ENCODE assay signal across 12 mouse cellular contexts in genomic region chr12:105869696-105870095, GRCm38 (mm10).
DNase-seq lines count a peak whose midpoint lies in the region; ATAC-seq and TF ChIP-seq lines count a peak whose summit lies in the region.
"Had no signal": no experiment of that assay in that cellular context is flagged by ENCODE, and none has a peak within 500 bp of the region (broad histone marks: within the 10 kb centered on the region; RNA-seq: fewer than 3 reads in every experiment).

No protein-coding gene starts in this region.

- H3K4me1 ChIP-seq in kidney, embryonic 14.5 days (ENCODE audit: control insufficient read depth, insufficient read depth, low read length), result no peaks in the 10 kb centered on the region
- peaks cover 2% of the 10 kb centered on the region; the same call in 1 of the 2 replicates for H3K4me1 ChIP-seq in midbrain, embryonic 11.5 days (ENCODE audit: control insufficient read depth, insufficient read depth, low read length)
- H3K4me1 ChIP-seq in midbrain, postnatal 0 days (ENCODE audit: insufficient read depth, low read length), result no peaks in the 10 kb centered on the region
- no peaks in the 10 kb centered on the region for H3K4me1 ChIP-seq in intestine, embryonic 14.5 days (replicated peaks; ENCODE audit: control insufficient read depth, insufficient read depth, low read length)
- H3K4me1 ChIP-seq in liver, postnatal 0 days (ENCODE audit: insufficient read depth), result no peaks in the 10 kb centered on the region
- H3K4me1 ChIP-seq in forebrain, postnatal 0 days (ENCODE audit: insufficient read depth), result no peaks in the 10 kb centered on the region
- H3K4me1 ChIP-seq: liver, embryonic 15.5 days had no signal

- H3K36me3 ChIP-seq in kidney, embryonic 14.5 days (ENCODE audit: control insufficient read depth, insufficient read depth, low read length), result no peaks in the 10 kb centered on the region
- H3K36me3 ChIP-seq in midbrain, embryonic 11.5 days (ENCODE audit: control insufficient read depth, insufficient read depth, low read length), result no peaks in the 10 kb centered on the region
- H3K36me3 ChIP-seq in midbrain, postnatal 0 days (ENCODE audit: insufficient read depth, low read length), result no peaks in the 10 kb centered on the region
- no peaks in the 10 kb centered on the region for H3K36me3 ChIP-seq in intestine, embryonic 14.5 days (ENCODE audit: control insufficient read depth, insufficient read depth, low read length)
- no peaks in the 10 kb centered on the region for H3K36me3 ChIP-seq in liver, postnatal 0 days (replicated peaks; ENCODE audit: insufficient read depth, low read length)
- H3K36me3 ChIP-seq in forebrain, postnatal 0 days (ENCODE audit: insufficient read depth), result no peaks in the 10 kb centered on the region
- H3K36me3 ChIP-seq: liver, embryonic 15.5 days; midbrain, embryonic 12.5 days had no signal

- ATAC-seq in kidney, embryonic 14.5 days (ENCODE audit: low FRiP score, low TSS enrichment), result peak; percentile 33; the same call in 1 of the 2 replicates
- no peak for ATAC-seq in midbrain, embryonic 11.5 days (ENCODE audit: low FRiP score)
- no peak for ATAC-seq in midbrain, postnatal 0 days (ENCODE audit: low FRiP score)
- ATAC-seq in intestine, embryonic 14.5 days (replicated peaks; ENCODE audit: low FRiP score, low TSS enrichment, low read depth), result 0 out of 2 replicates have a peak, but pooled peaks have one; percentile 26
- ATAC-seq in liver, postnatal 0 days, result no peak
- no peak for ATAC-seq in forebrain, postnatal 0 days

- no peak overlapping the region; the same call in 1 of the 2 replicates for H3K4me3 ChIP-seq in kidney, embryonic 14.5 days (ENCODE audit: low read length)
- no peak overlapping the region for H3K4me3 ChIP-seq in midbrain, embryonic 11.5 days (ENCODE audit: low read depth, low read length)
- H3K4me3 ChIP-seq in midbrain, postnatal 0 days (ENCODE audit: low read depth, low read length), result no peak overlapping the region
- no peak overlapping the region for H3K4me3 ChIP-seq in intestine, embryonic 14.5 days (ENCODE audit: low read depth, low read length)
- no peak overlapping the region for H3K4me3 ChIP-seq in liver, postnatal 0 days (ENCODE audit: low read depth, low read length)
- no peak overlapping the region for H3K4me3 ChIP-seq in forebrain, postnatal 0 days (ENCODE audit: low read depth, low read length)
- H3K4me3 ChIP-seq: liver, embryonic 15.5 days; midbrain, embryonic 12.5 days had no signal

- H3K9ac ChIP-seq in kidney, embryonic 14.5 days (ENCODE audit: low read depth, low read length), result peak overlapping the region; percentile 12; the same call in 1 of the 2 replicates
- H3K9ac ChIP-seq in midbrain, embryonic 11.5 days (ENCODE audit: low read length), result no peak overlapping the region
- H3K9ac ChIP-seq in midbrain, postnatal 0 days (replicated peaks; ENCODE audit: low read length, poor library complexity, severe bottlenecking), result no peak overlapping the region
- no peak overlapping the region for H3K9ac ChIP-seq in intestine, embryonic 14.5 days (ENCODE audit: low read length)
- H3K9ac ChIP-seq in liver, postnatal 0 days (replicated peaks), result no peak overlapping the region
- no peak overlapping the region for H3K9ac ChIP-seq in forebrain, postnatal 0 days
- H3K9ac ChIP-seq: liver, embryonic 15.5 days; midbrain, embryonic 12.5 days had no signal

- TF ChIP-seq EP300 in liver, postnatal 0 days (IDR thresholded peaks at IDR 0.05; ENCODE audit: low read depth), result no peak

- no peaks in the 10 kb centered on the region for H3K27me3 ChIP-seq in kidney, embryonic 14.5 days (ENCODE audit: control insufficient read depth, insufficient read depth, low read length)
- H3K27me3 ChIP-seq in midbrain, embryonic 11.5 days (ENCODE audit: control insufficient read depth, insufficient read depth, low read length), result peaks cover 12% of the 10 kb centered on the region; the same call in 1 of the 2 replicates
- peaks cover 5% of the 10 kb centered on the region; the same call in 1 of the 2 replicates for H3K27me3 ChIP-seq in midbrain, postnatal 0 days (ENCODE audit: insufficient read depth, low read length)
- H3K27me3 ChIP-seq in intestine, embryonic 14.5 days (replicated peaks; ENCODE audit: control insufficient read depth, insufficient read depth, low read length), result no peaks in the 10 kb centered on the region
- no peaks in the 10 kb centered on the region for H3K27me3 ChIP-seq in liver, postnatal 0 days (ENCODE audit: insufficient read depth, low read length)
- H3K27me3 ChIP-seq in forebrain, postnatal 0 days (ENCODE audit: insufficient read depth, low read length), result no peaks in the 10 kb centered on the region
- H3K27me3 ChIP-seq: liver, embryonic 15.5 days had no signal

- 28% methylated on average over 14 of the region's 14 CpGs for WGBS in kidney, embryonic 14.5 days
- 26% methylated on average over 14 of the region's 14 CpGs for WGBS in midbrain, embryonic 11.5 days
- whole genome bisulfite sequencing in midbrain, postnatal 0 days, result 34% methylated on average over 14 of the region's 14 CpGs
- 33% methylated on average over 14 of the region's 14 CpGs for WGBS in intestine, embryonic 14.5 days
- WGBS in liver, postnatal 0 days (ENCODE audit: insufficient replicate concordance), result 27% methylated on average over 14 of the region's 14 CpGs
- 44% methylated on average over 14 of the region's 14 CpGs for WGBS in forebrain, postnatal 0 days

- DNase-seq in kidney, postnatal 14 days, result no peak
- DNase-seq in midbrain, embryonic 11.5 days (ENCODE audit: low spot score, missing footprints), result peak; percentile 83
- DNase-seq in midbrain, postnatal 0 days (ENCODE audit: low spot score), result no peak
- no peak for DNase-seq in intestine, embryonic 14.5 days (ENCODE audit: low spot score)
- no peak for DNase-seq in liver, postnatal 0 days
- no peak for DNase-seq in forebrain, postnatal 0 days
- no peak for DNase-seq in cerebellum, postnatal 4 days (ENCODE audit: low spot score in 2 of 2)
- DNase-seq: retina, postnatal 1 day; thymus, adult 2 months had no signal

- no peak for TF ChIP-seq CTCF in midbrain, postnatal 0 days (IDR thresholded peaks at IDR 0.05)
- no peak for TF ChIP-seq CTCF in liver, postnatal 0 days (IDR thresholded peaks at IDR 0.05; ENCODE audit: low read depth)
- no peak for TF ChIP-seq CTCF in forebrain, postnatal 0 days (IDR thresholded peaks at IDR 0.05; ENCODE audit: low read depth)

- H3K27ac ChIP-seq in kidney, embryonic 14.5 days (ENCODE audit: low read depth, low read length), result no peak overlapping the region
- no peak overlapping the region for H3K27ac ChIP-seq in midbrain, embryonic 11.5 days (ENCODE audit: low read depth, low read length)
- no peak overlapping the region for H3K27ac ChIP-seq in midbrain, postnatal 0 days (ENCODE audit: low read depth, low read length)
- no peak overlapping the region for H3K27ac ChIP-seq in intestine, embryonic 14.5 days (ENCODE audit: low read depth)
- no peak overlapping the region for H3K27ac ChIP-seq in liver, postnatal 0 days (ENCODE audit: low read depth)
- H3K27ac ChIP-seq in forebrain, postnatal 0 days (ENCODE audit: low read depth, low read length), result no peak overlapping the region
- H3K27ac ChIP-seq: liver, embryonic 15.5 days; midbrain, embryonic 12.5 days had no signal

- H3K9me3 ChIP-seq in kidney, embryonic 14.5 days (ENCODE audit: control insufficient read depth, low read length), result no peaks in the 10 kb centered on the region
- H3K9me3 ChIP-seq in midbrain, embryonic 11.5 days (ENCODE audit: control insufficient read depth, low read length), result no peaks in the 10 kb centered on the region; the same call in 1 of the 2 replicates
- H3K9me3 ChIP-seq in midbrain, postnatal 0 days (ENCODE audit: low read length), result no peaks in the 10 kb centered on the region
- H3K9me3 ChIP-seq in intestine, embryonic 14.5 days (ENCODE audit: control insufficient read depth, low read length), result 0 out of 2 replicates have a peak, but pooled peaks cover 2% of the 10 kb centered on the region
- H3K9me3 ChIP-seq in liver, postnatal 0 days (ENCODE audit: low read length), result no peaks in the 10 kb centered on the region
- no peaks in the 10 kb centered on the region for H3K9me3 ChIP-seq in forebrain, postnatal 0 days (ENCODE audit: low read length)
- H3K9me3 ChIP-seq: liver, embryonic 15.5 days; midbrain, embryonic 12.5 days had no signal

- no peak overlapping the region; the same call in 1 of the 2 replicates for H3K4me2 ChIP-seq in kidney, embryonic 14.5 days (replicated peaks; ENCODE audit: low read depth, low read length)
- no peak overlapping the region for H3K4me2 ChIP-seq in midbrain, embryonic 11.5 days
- no peak overlapping the region for H3K4me2 ChIP-seq in midbrain, postnatal 0 days (ENCODE audit: low read depth, low read length, poor library complexity, severe bottlenecking)
- H3K4me2 ChIP-seq in intestine, embryonic 14.5 days (ENCODE audit: low read length), result peak overlapping the region; percentile 20
- 0 out of 2 replicates have a peak overlapping the region, but pooled peaks have one; percentile 3 for H3K4me2 ChIP-seq in liver, postnatal 0 days (ENCODE audit: low read depth, low read length)
- no peak overlapping the region for H3K4me2 ChIP-seq in forebrain, postnatal 0 days (ENCODE audit: low read depth)
- H3K4me2 ChIP-seq: liver, embryonic 15.5 days; midbrain, embryonic 12.5 days had no signal

Comparison
In these comparisons a context has a peak if more than half of its experiments do, and no peak if none do; other contexts are left out.
1. ATAC-seq: peak in kidney, embryonic 14.5 days (single experiment) and intestine, embryonic 14.5 days (single experiment); none in midbrain, embryonic 11.5 days (single experiment), midbrain, postnatal 0 days (single experiment), liver, postnatal 0 days (single experiment) and forebrain, postnatal 0 days (single experiment).
2. H3K4me2 ChIP-seq: peak in intestine, embryonic 14.5 days (single experiment) and liver, postnatal 0 days (single experiment); none in kidney, embryonic 14.5 days (single experiment), midbrain, embryonic 11.5 days (single experiment), midbrain, postnatal 0 days (single experiment) and forebrain, postnatal 0 days (single experiment).